Mouse (Mus musculus) embryonic stem cell, embryonic (primary cell): Measurements from ENCODE around the gene Zfp654.

ENCODE experiments used
- CTCF ChIA-PET, 4 experiments: fragments of 300-600 bp in 2 of 4; fragments of 350-600 bp in 2 of 4; sonication (Branson Sonifier 250); formaldehyde crosslinking; loops; one replicate each; lab custom pipeline; 2022; ENCODE audit warnings: inconsistent platforms in 2 of 4; lab: Charles Lee
- POLR2A ChIA-PET, 4 experiments: fragments of 300-600 bp in 2 of 4; fragments of 350-600 bp in 2 of 4; sonication (Branson Sonifier 250); formaldehyde crosslinking; loops; one replicate each; lab custom pipeline; 2022; ENCODE audit warnings: antibody characterized with exemption in 4 of 4, inconsistent platforms in 1 of 4; lab: Charles Lee

Zfp654 gene

GRCm38 (mm10) chr16:64835996-64836545, 15.4 kb downstream of the Zfp654 start:
- CTCF ChIA-PET, result interaction anchor here in 2 of 4 experiments (1.4 to 2.0 kb wide), 2 partner anchors 10 kb away, joined by 5 to 6 read pairs; no protein-coding TSS in a partner anchor

DNA sequence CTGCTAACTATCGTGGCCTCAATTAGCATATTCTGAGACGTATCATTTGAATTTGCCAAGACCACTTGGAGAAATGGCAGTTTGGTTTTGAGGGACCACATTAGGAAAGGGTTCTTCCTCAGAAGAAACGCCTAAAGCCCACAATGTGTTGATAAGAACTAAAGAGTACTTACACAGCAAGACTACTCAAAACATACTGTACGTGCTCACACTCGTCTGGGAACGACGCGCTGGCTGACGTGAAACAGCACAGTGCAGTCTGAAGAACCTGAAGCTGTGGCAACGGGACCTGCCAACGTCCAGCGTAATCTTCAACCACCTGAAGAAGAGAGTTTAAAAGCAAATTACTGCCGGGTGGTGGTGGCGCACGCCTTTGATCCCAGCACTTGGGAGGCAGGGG, 21.2 kb downstream of the Zfp654 start:
- ChIA-PET CTCF (no interaction called here), POLR2A (no interaction called here)

More at GRCm38 (mm10) chr16:64835996-64836545, 15.4 kb downstream of the Zfp654 start:
- POLR2A ChIA-PET, result interaction anchor here in 2 of 4 experiments (1.2 to 2.6 kb wide), 3 partner anchors 10 to 16 kb away, joined by 5 to 16 read pairs (median 12); partner anchors contain the start of genes Zfp654 (in 2 of the 2) and Cggbp1 (in 1 of the 2)

- POLR2A ChIA-PET, result interaction anchor here in 1 of 4 experiments (0.7 kb wide), 1 partner anchor 18 kb away, joined by 3 read pairs; no protein-coding TSS in a partner anchor
- CTCF ChIA-PET, result no interaction called here
Measured at GRCm38 (mm10) chr16:64824474-64824873, 27.0 kb downstream of the Zfp654 start.

- CTCF ChIA-PET, result no interaction called here
Measured at GRCm38 (mm10) chr16:64823890-64824289, 27.6 kb downstream of the Zfp654 start.

DNA sequence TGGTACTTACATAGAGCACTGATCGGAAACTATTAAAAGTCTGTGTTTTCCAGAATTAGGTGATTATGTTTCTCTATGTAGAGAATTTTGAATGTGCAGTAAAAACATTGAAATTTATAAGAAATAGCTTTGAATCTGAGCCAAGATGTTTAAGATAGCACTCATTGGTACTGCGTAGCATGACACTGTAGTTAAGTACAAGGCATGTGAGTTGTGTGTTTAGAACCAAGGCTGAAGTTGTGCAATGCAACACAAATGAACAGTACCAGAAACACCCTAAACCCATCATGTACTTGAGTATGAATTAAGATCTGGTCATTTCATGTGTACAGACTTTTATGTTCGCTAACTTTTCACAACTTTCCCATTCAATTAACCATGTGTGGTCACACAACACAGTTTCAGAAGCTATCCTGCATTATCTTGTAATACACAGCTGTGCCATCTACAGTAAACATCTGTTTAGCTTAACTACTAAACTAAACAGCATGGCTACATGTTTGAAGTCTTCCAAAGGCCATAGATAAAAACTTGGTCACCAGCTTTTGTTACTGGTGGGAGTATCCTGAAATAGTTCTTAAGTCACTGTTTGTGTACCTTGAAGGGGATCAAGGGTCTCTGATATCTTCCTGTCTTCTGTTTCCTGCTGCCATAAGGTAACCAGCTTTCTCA, 34.2 kb downstream of the Zfp654 start:
- POLR2A ChIA-PET, result interaction anchor here in 1 of 4 experiments (0.7 to 0.8 kb wide), 2 partner anchors 13 to 18 kb away, joined by 3 to 4 read pairs; no protein-coding TSS in a partner anchor
- CTCF ChIA-PET, result interaction anchor here in 1 of 4 experiments (0.7 kb wide), 1 partner anchor 96 kb away, joined by 3 read pairs; no protein-coding TSS in a partner anchor

More at GRCm38 (mm10) chr16:64823890-64824289, 27.6 kb downstream of the Zfp654 start:
- POLR2A ChIA-PET, result interaction anchor here in 1 of 4 experiments (0.7 kb wide), 1 partner anchor 19 kb away, joined by 3 read pairs; no protein-coding TSS in a partner anchor

DNA sequence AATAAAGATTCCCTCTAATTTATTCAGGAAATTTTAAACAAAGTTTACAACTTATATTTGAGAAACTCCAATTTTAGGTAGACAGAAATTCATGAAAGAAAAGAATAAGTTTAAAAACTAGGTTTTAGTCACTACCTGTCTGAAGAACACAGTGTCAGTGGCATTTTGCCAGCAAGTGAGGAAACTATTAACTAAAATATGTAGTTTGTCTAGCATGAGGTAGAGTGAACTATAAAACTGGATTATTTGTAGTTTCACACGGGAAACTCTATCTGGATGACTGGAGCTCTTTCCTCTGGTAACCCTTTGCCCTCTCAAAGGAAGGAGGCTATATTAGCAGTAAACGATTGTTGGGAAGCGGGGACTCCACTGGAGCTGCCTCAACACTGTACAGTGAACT, 48.4 kb downstream of the Zfp654 start:
- ChIA-PET POLR2A (interaction anchor here in 2 of 4 experiments (0.7 to 2.6 kb wide), 3 partner anchors 11 to 35 kb away, joined by 3 to 9 read pairs (median 3); no protein-coding TSS in a partner anchor), CTCF (no interaction called here)

DNA sequence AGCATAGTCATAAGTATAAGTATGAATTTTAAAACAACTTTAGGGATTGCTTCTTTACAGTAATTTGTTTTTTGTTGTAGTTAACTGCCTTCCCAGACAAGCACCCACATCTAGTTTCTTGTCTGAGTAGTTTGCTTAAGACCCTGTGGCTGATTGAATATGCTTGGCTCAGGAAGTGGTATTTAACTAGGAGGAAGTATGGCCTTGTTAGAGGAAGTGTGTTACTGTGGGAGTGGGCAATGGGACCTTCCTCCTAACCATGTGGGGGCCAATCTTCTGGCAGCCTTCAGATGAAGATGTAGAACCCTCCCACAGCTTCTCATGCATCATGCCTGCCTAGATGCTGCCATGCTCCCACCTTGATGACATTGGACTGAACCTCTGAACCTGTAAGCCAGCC, 49.8 kb downstream of the Zfp654 start:
- ChIA-PET POLR2A (no interaction called here), CTCF (no interaction called here)

GRCm38 (mm10) chr16:64800393-64800792, 51.1 kb downstream of the Zfp654 start:
- ChIA-PET CTCF (no interaction called here), POLR2A (interaction anchor here in 2 of 4 experiments (0.9 to 1.4 kb wide), 2 partner anchors 12 to 30 kb away, joined by 3 to 5 read pairs; partner anchors contain the start of gene 4930453N24Rik (in 1 of the 2))

- ChIA-PET CTCF (no interaction called here), POLR2A (interaction anchor here in 1 of 4 experiments (1.0 kb wide), 1 partner anchor 79 kb away, joined by 3 read pairs; no protein-coding TSS in a partner anchor)
Measured at GRCm38 (mm10) chr16:64794802-64795201, 56.6 kb downstream of the Zfp654 start.

DNA sequence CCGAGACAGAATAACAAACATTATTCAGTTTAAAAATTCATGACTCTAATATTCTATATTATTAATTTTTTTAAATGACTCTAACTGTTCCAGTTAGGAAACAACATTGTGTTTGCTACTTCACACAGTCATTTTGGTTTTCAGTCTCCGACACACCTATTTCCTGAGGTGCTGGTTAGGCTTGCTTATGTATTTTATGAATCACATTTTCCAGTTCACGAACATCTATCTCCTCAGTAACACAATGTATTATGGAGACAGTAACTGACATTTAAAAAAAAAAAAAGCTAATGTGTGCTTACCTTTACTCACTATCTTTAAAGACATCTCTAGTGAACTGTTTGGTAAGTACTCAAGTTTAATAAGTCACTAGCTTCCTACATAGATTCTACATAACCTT, 61.7 kb downstream of the Zfp654 start:
- ChIA-PET POLR2A (interaction anchor here in 3 of 4 experiments (0.8 to 1.3 kb wide), 3 partner anchors 19 to 58 kb away, joined by 3 read pairs; partner anchors contain the start of gene 4930453N24Rik (in 1 of the 3)), CTCF (no interaction called here)

DNA sequence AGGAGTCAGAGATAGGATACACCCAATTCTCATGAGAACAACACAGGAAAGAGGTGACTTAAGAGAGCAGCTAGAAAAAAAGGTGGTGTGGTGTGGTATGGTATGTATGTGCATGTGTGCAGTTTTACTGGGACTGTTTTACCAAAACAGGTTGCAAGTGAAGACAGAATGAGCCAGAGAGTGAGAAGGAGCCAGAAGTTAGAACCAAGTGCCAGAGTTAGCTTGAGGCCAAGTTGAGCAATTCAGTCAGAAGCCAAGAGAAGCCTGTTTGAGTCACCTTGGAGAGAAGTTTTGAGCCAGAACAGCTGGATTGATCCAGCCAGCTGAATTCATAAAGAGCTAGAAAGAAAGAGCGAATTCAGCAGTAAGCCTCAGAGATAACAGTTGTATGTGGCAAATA, 75.9 kb downstream of the Zfp654 start:
- POLR2A ChIA-PET, result interaction anchor here in 1 of 4 experiments (0.9 kb wide), 1 partner anchor 9 kb away, joined by 3 read pairs; no protein-coding TSS in a partner anchor
- CTCF ChIA-PET, result no interaction called here

DNA sequence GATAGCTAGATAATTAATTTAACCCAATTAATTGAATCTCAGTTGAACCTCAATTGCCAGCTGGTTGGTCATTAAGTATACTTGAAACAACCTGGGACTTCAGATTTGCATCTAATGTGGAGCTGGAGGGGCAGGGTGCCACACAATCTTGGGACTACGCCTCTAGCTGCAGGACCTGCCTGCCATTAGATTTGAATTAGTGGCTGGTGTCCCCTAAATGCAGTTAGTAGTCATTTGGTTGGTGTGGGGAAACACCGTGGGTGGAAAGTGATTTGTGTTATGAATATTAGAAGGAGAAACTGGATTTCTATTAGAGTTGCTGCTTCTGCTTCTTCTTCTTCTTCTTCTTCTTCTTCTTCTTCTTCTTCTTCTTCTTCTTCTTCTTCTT, 80.0 kb downstream of the Zfp654 start:
- POLR2A ChIA-PET, result interaction anchor here (0.6 to 2.5 kb wide), 31 partner anchors 8 to 1113 kb away, joined by 3 to 28 read pairs (median 4); partner anchors contain the start of genes Cggbp1 (in 1 of the 4) and Zfp654 (in 1 of the 4)
- CTCF ChIA-PET, result interaction anchor here in 2 of 4 experiments (0.7 kb wide), 4 partner anchors 80 to 1362 kb away, joined by 3 to 7 read pairs (median 3); partner anchors contain the start of gene Zfp654 (in 1 of the 2)

GRCm38 (mm10) chr16:64770521-64771430, 80.7 kb downstream of the Zfp654 start, which contains the start of gene 4930453N24Rik:
Gene 4930453N24Rik, minus strand, starts transcription at chr16:64771161.
- ChIA-PET CTCF (interaction anchor here in 2 of 4 experiments (0.7 kb wide), 4 partner anchors 80 to 1361 kb away, joined by 3 to 7 read pairs (median 3); partner anchors contain the start of gene Zfp654 (in 1 of the 2)), POLR2A (interaction anchor here (0.6 to 2.5 kb wide), 43 partner anchors 8 to 1113 kb away, joined by 3 to 28 read pairs (median 4); partner anchors contain the start of genes Cggbp1 (in 2 of the 4) and Zfp654 (in 2 of the 4))

GRCm38 (mm10) chr16:64766696-64767300, 84.7 kb downstream of the Zfp654 start:
- ChIA-PET CTCF (interaction anchor here in 1 of 4 experiments (1.6 kb wide), 1 partner anchor 79 kb away, joined by 4 read pairs; no protein-coding TSS in a partner anchor), POLR2A (interaction anchor here (0.6 to 2.5 kb wide), 21 partner anchors 9 to 1826 kb away, joined by 3 to 14 read pairs (median 4); partner anchors contain the start of genes Cggbp1 (in 2 of the 4) and Zfp654 (in 2 of the 4))

- CTCF ChIA-PET, result no interaction called here
- POLR2A ChIA-PET, result interaction anchor here in 2 of 4 experiments (0.6 to 0.8 kb wide), 3 partner anchors 11 to 787 kb away, joined by 3 read pairs; no protein-coding TSS in a partner anchor
Measured at GRCm38 (mm10) chr16:64759245-64759626, 92.2 kb downstream of the Zfp654 start.

DNA sequence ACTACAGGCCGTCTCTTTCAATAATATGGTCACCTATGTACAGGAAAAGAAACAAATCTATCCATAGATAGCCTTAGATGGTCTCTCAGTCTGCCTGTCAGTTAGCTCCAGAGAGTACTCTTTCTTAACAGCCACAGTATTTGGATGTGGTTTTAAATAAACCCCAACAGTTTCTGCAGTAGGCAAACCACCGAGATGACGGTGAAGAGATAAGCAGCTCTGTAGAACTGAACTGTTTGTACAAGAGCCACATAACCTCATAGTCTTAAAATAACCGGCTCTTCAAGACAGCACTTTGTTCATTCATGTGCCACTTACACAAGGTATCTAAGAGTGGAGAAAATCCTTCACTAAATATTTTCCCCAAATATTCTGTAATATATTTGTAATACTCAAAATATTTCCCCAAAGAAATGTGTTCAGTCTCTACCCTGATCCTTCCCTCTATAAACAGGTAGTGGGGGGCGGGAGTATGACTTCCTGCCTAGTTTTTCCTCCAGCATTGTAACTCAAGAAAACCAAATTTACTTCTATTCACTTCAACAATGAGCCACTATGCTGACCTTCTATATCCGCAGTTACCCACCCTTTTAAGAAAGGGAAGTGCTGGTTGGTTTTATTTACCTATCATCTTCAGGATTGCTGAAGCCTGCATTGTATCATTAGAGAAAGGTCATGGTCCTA, 92.7 kb downstream of the Zfp654 start:
- POLR2A ChIA-PET, result interaction anchor here (0.6 to 1.6 kb wide), 6 partner anchors 12 to 788 kb away, joined by 3 to 4 read pairs (median 3); partner anchors contain the start of gene 4930453N24Rik (in 2 of the 4)
- CTCF ChIA-PET, result no interaction called here
